ENCODE assay signal across 21 mouse cellular contexts in genomic region chr19:41695046-41695445, GRCm38 (mm10). TPM values are rescaled to one million over a fixed set of nuclear protein-coding genes. Genes with fewer than 3 reads are reported as not detected.
DNase-seq lines count a peak whose midpoint lies in the region; ATAC-seq lines count a peak whose summit lies in the region.
"Had no signal": no experiment of that assay in that cellular context is flagged by ENCODE, and none has a peak within 500 bp of the region (broad histone marks: within the 10 kb centered on the region; RNA-seq: fewer than 3 reads in every experiment).

No protein-coding gene starts in this region.

- no peak overlapping the region for H3K4me2 ChIP-seq in forebrain, embryonic 14.5 days (ENCODE audit: low read length)
- no peak overlapping the region for H3K4me2 ChIP-seq in forebrain, embryonic 12.5 days
- no peak overlapping the region for H3K4me2 ChIP-seq in hindbrain, embryonic 15.5 days
- no peak overlapping the region for H3K4me2 ChIP-seq in hindbrain, embryonic 12.5 days (replicated peaks)
- no peak overlapping the region for H3K4me2 ChIP-seq in neural tube, embryonic 13.5 days
- H3K4me2 ChIP-seq in neural tube, embryonic 14.5 days (ENCODE audit: low read depth, low read length), result no peak overlapping the region
- no peak overlapping the region for H3K4me2 ChIP-seq in heart, embryonic 12.5 days
- H3K4me2 ChIP-seq: limb, embryonic 12.5 days; liver, embryonic 13.5 days; lung, embryonic 15.5 days had no signal

- H3K27ac ChIP-seq in forebrain, embryonic 14.5 days (ENCODE audit: low read depth, low read length), result no peak overlapping the region
- no peak overlapping the region for H3K27ac ChIP-seq in forebrain, embryonic 12.5 days
- peak overlapping the region; percentile 67; the same call in 1 of the 2 replicates for H3K27ac ChIP-seq in hindbrain, embryonic 15.5 days (replicated peaks)
- no peak overlapping the region for H3K27ac ChIP-seq in hindbrain, embryonic 12.5 days
- peak overlapping the region; percentile 86 for H3K27ac ChIP-seq in neural tube, embryonic 13.5 days (replicated peaks)
- peak overlapping the region; percentile 74 for H3K27ac ChIP-seq in neural tube, embryonic 14.5 days (ENCODE audit: low read depth, low read length)
- no peak overlapping the region for H3K27ac ChIP-seq in heart, embryonic 12.5 days (ENCODE audit: poor library complexity, severe bottlenecking)
- H3K27ac ChIP-seq: limb, embryonic 12.5 days; liver, embryonic 13.5 days; lung, embryonic 15.5 days had no signal

- no peaks in the 10 kb centered on the region for H3K9me3 ChIP-seq in forebrain, embryonic 14.5 days (replicated peaks; ENCODE audit: control insufficient read depth, low read length)
- no peaks in the 10 kb centered on the region for H3K9me3 ChIP-seq in forebrain, embryonic 12.5 days
- no peaks in the 10 kb centered on the region for H3K9me3 ChIP-seq in hindbrain, embryonic 15.5 days
- no peaks in the 10 kb centered on the region for H3K9me3 ChIP-seq in hindbrain, embryonic 12.5 days (replicated peaks)
- H3K9me3 ChIP-seq in neural tube, embryonic 13.5 days, result no peaks in the 10 kb centered on the region
- H3K9me3 ChIP-seq in neural tube, embryonic 14.5 days (ENCODE audit: control insufficient read depth, low read length), result no peaks in the 10 kb centered on the region
- no peaks in the 10 kb centered on the region for H3K9me3 ChIP-seq in heart, embryonic 12.5 days (replicated peaks)
- H3K9me3 ChIP-seq: G1E; limb, embryonic 12.5 days; liver, embryonic 13.5 days; lung, embryonic 15.5 days had no signal

- no peaks in the 10 kb centered on the region for H3K27me3 ChIP-seq in forebrain, embryonic 14.5 days (replicated peaks; ENCODE audit: control insufficient read depth, insufficient read depth, low read length)
- 0 out of 2 replicates have a peak, but pooled peaks cover 7% of the 10 kb centered on the region for H3K27me3 ChIP-seq in forebrain, embryonic 12.5 days
- H3K27me3 ChIP-seq in hindbrain, embryonic 15.5 days, result peaks cover 5% of the 10 kb centered on the region
- peaks cover 15% of the 10 kb centered on the region for H3K27me3 ChIP-seq in hindbrain, embryonic 12.5 days
- H3K27me3 ChIP-seq in neural tube, embryonic 13.5 days, result peaks cover 10% of the 10 kb centered on the region
- no peaks in the 10 kb centered on the region for H3K27me3 ChIP-seq in neural tube, embryonic 14.5 days (ENCODE audit: control insufficient read depth, insufficient read depth, low read length)
- H3K27me3 ChIP-seq in heart, embryonic 12.5 days (replicated peaks), result peaks cover 42% of the 10 kb centered on the region
- H3K27me3 ChIP-seq: liver, embryonic 13.5 days; lung, embryonic 15.5 days had no signal

- no peak overlapping the region for H3K4me3 ChIP-seq in forebrain, embryonic 14.5 days (ENCODE audit: low read depth, low read length)
- no peak overlapping the region for H3K4me3 ChIP-seq in forebrain, embryonic 12.5 days (replicated peaks)
- no peak overlapping the region for H3K4me3 ChIP-seq in hindbrain, embryonic 15.5 days
- H3K4me3 ChIP-seq in hindbrain, embryonic 12.5 days, result no peak overlapping the region
- H3K4me3 ChIP-seq in neural tube, embryonic 13.5 days, result no peak overlapping the region
- H3K4me3 ChIP-seq in neural tube, embryonic 14.5 days (ENCODE audit: low read depth, low read length), result no peak overlapping the region
- no peak overlapping the region for H3K4me3 ChIP-seq in heart, embryonic 12.5 days
- H3K4me3 ChIP-seq: limb, embryonic 12.5 days; liver, embryonic 13.5 days; lung, embryonic 15.5 days had no signal

- no peaks in the 10 kb centered on the region for H3K36me3 ChIP-seq in forebrain, embryonic 14.5 days (ENCODE audit: control insufficient read depth, insufficient read depth, low read length)
- H3K36me3 ChIP-seq in forebrain, embryonic 12.5 days (replicated peaks), result no peaks in the 10 kb centered on the region
- no peaks in the 10 kb centered on the region for H3K36me3 ChIP-seq in hindbrain, embryonic 15.5 days
- H3K36me3 ChIP-seq in hindbrain, embryonic 12.5 days, result no peaks in the 10 kb centered on the region
- no peaks in the 10 kb centered on the region for H3K36me3 ChIP-seq in neural tube, embryonic 13.5 days
- H3K36me3 ChIP-seq in neural tube, embryonic 14.5 days (ENCODE audit: control insufficient read depth, insufficient read depth, low read length), result no peaks in the 10 kb centered on the region
- no peaks in the 10 kb centered on the region for H3K36me3 ChIP-seq in heart, embryonic 12.5 days
- H3K36me3 ChIP-seq: G1E; limb, embryonic 12.5 days; liver, embryonic 13.5 days; lung, embryonic 15.5 days had no signal

- no peak overlapping the region for H3K9ac ChIP-seq in forebrain, embryonic 14.5 days (ENCODE audit: low read length)
- H3K9ac ChIP-seq in forebrain, embryonic 12.5 days, result no peak overlapping the region
- no peak overlapping the region for H3K9ac ChIP-seq in hindbrain, embryonic 15.5 days
- H3K9ac ChIP-seq in hindbrain, embryonic 12.5 days, result no peak overlapping the region
- H3K9ac ChIP-seq in neural tube, embryonic 13.5 days, result no peak overlapping the region
- H3K9ac ChIP-seq in neural tube, embryonic 14.5 days (replicated peaks; ENCODE audit: low read depth, low read length), result no peak overlapping the region
- no peak overlapping the region for H3K9ac ChIP-seq in heart, embryonic 12.5 days
- H3K9ac ChIP-seq: limb, embryonic 12.5 days; liver, embryonic 13.5 days; lung, embryonic 15.5 days had no signal

- DNase-seq in forebrain, embryonic 14.5 days (ENCODE audit: low spot score), result peak; percentile 55
- DNase-seq in neural tube, embryonic 10.5 days (ENCODE audit: extremely low spot score, low spot score), result no peak
- DNase-seq: cerebellum, postnatal 14 days; heart, postnatal 4 days; kidney, adult 11 months; kidney, postnatal 10 days; liver, embryonic 13.5 days; retina, postnatal 1 day; spleen, adult 18-20 months; thymus, adult 2 months had no signal

- WGBS in forebrain, embryonic 14.5 days, result 67% methylated on average over 6 of the region's 6 CpGs
- 73% methylated on average over 6 of the region's 6 CpGs for WGBS in forebrain, embryonic 12.5 days
- 47% methylated on average over 6 of the region's 6 CpGs for WGBS in hindbrain, embryonic 15.5 days
- 70% methylated on average over 6 of the region's 6 CpGs for WGBS in hindbrain, embryonic 12.5 days
- 60% methylated on average over 6 of the region's 6 CpGs for WGBS in neural tube, embryonic 13.5 days
- 51% methylated on average over 6 of the region's 6 CpGs for WGBS in neural tube, embryonic 14.5 days
- 68% methylated on average over 6 of the region's 6 CpGs for WGBS in heart, embryonic 12.5 days

- ATAC-seq in forebrain, embryonic 14.5 days, result no peak
- no peak for ATAC-seq in forebrain, embryonic 12.5 days (ENCODE audit: low FRiP score)
- ATAC-seq in hindbrain, embryonic 15.5 days (ENCODE audit: low FRiP score, low read depth), result no peak
- ATAC-seq in hindbrain, embryonic 12.5 days (ENCODE audit: low FRiP score), result no peak
- no peak for ATAC-seq in neural tube, embryonic 13.5 days (ENCODE audit: low read depth)
- no peak for ATAC-seq in neural tube, embryonic 14.5 days (ENCODE audit: low read depth)
- no peak for ATAC-seq in heart, embryonic 12.5 days (ENCODE audit: insufficient number of reproducible peaks, low FRiP score)
- ATAC-seq: CD4-positive, CD25-positive, alpha-beta regulatory T cell, adult 4 months had no signal

- H3K4me1 ChIP-seq in forebrain, embryonic 14.5 days (ENCODE audit: control insufficient read depth, insufficient read depth, low read length), result peaks cover 44% of the 10 kb centered on the region
- peaks cover 74% of the 10 kb centered on the region for H3K4me1 ChIP-seq in forebrain, embryonic 12.5 days
- peaks cover 79% of the 10 kb centered on the region for H3K4me1 ChIP-seq in hindbrain, embryonic 15.5 days (replicated peaks)
- peaks cover 79% of the 10 kb centered on the region for H3K4me1 ChIP-seq in hindbrain, embryonic 12.5 days
- peaks cover 97% of the 10 kb centered on the region for H3K4me1 ChIP-seq in neural tube, embryonic 13.5 days (replicated peaks)
- H3K4me1 ChIP-seq in neural tube, embryonic 14.5 days (ENCODE audit: control insufficient read depth, insufficient read depth, low read length), result peaks cover 66% of the 10 kb centered on the region
- peaks cover 26% of the 10 kb centered on the region; the same call in 1 of the 2 replicates for H3K4me1 ChIP-seq in heart, embryonic 12.5 days (replicated peaks)
- H3K4me1 ChIP-seq: liver, embryonic 13.5 days; lung, embryonic 15.5 days had no signal

RNA-seq across cellular contexts. Expression of gene Slit1, which starts 48.4 kb away (rescaled TPM):
- 13.5 and 22.5 TPM in 2 replicates for polyA plus RNA-seq in forebrain, embryonic 14.5 days (2014; fragmentation: Nextera tagmentation; extraction: Ambion mirVana)
- polyA plus RNA-seq in forebrain, embryonic 12.5 days (2016; fragmentation: Nextera tagmentation; extraction: Ambion mirVana), result 11.0 and 14.0 TPM in 2 replicates
- 23.5 and 25.7 TPM in 2 replicates for polyA plus RNA-seq in hindbrain, embryonic 15.5 days (2015; fragmentation: Nextera tagmentation; extraction: Ambion mirVana)
- 28.9 and 31.9 TPM in 2 replicates for polyA plus RNA-seq in hindbrain, embryonic 12.5 days (2016; fragmentation: Nextera tagmentation; extraction: Ambion mirVana)
- polyA plus RNA-seq in neural tube, embryonic 13.5 days (2015; fragmentation: Nextera tagmentation; extraction: Ambion mirVana), result 34.2 and 35.8 TPM in 2 replicates
- 38.5 and 53.5 TPM in 2 replicates for polyA plus RNA-seq in neural tube, embryonic 14.5 days (2014; fragmentation: Nextera tagmentation; extraction: Ambion mirVana)
- 0.04 and 0.13 TPM in 2 replicates for polyA plus RNA-seq in heart, embryonic 12.5 days (2016; fragmentation: Nextera tagmentation; extraction: Ambion mirVana)
- polyA plus RNA-seq: CD4-positive, CD25-positive, alpha-beta regulatory T cell, adult 4 months; heart, embryonic 14.5 days had no signal

Comparison
In these comparisons a context has a peak if more than half of its experiments do, and no peak if none do; other contexts are left out.
1. H3K27ac ChIP-seq: peak in hindbrain, embryonic 15.5 days (single experiment), neural tube, embryonic 13.5 days (single experiment) and neural tube, embryonic 14.5 days (single experiment); none in forebrain, embryonic 14.5 days (single experiment), forebrain, embryonic 12.5 days (single experiment), hindbrain, embryonic 12.5 days (single experiment) and heart, embryonic 12.5 days (single experiment).
2. RNA of gene Slit1, which starts 48.4 kb away (polyA plus RNA-seq): 38.5 to 53.5 TPM in neural tube, embryonic 14.5 days, 34.2 to 35.8 TPM in neural tube, embryonic 13.5 days, 28.9 to 31.9 TPM in hindbrain, embryonic 12.5 days, 23.5 to 25.7 TPM in hindbrain, embryonic 15.5 days, 13.5 to 22.5 TPM in forebrain, embryonic 14.5 days and 11.0 to 14.0 TPM in forebrain, embryonic 12.5 days; 0.04 to 0.13 TPM in heart, embryonic 12.5 days; every median in the first group is over 10 times any median in the second.